Mouse (Mus musculus) kidney, adult 11 months (tissue): ENCODE measurements around the gene Nr2f2.

ENCODE experiments used
- DNase-seq: peaks from one replicate; pipeline ENCODE4 v3.0.0; 2022

Gene Nr2f2

GRCm38 (mm10) chr7:70331243-70332063, 35.1 kb downstream of the Nr2f2 start:
- peak; percentile 76 for DNase-seq

- no peak for DNase-seq
These were observed 35.7 kb downstream of the Nr2f2 start for GRCm38 (mm10) chr7:70330761-70331242.

GRCm38 (mm10) chr7:70330207-70330562, 36.4 kb downstream of the Nr2f2 start:
- DNase-seq: no peak

- no peak for DNase-seq
These were observed 36.9 kb downstream of the Nr2f2 start for GRCm38 (mm10) chr7:70329521-70330206.

- DNase-seq: no peak
These were observed 37.5 kb downstream of the Nr2f2 start for GRCm38 (mm10) chr7:70329037-70329516.

GRCm38 (mm10) chr7:70328206-70329036, 38.1 kb downstream of the Nr2f2 start:
- no peak for DNase-seq

GRCm38 (mm10) chr7:70327191-70327590, 39.3 kb downstream of the Nr2f2 start:
- DNase-seq: no peak

- no peak for DNase-seq
These were observed 40.1 kb downstream of the Nr2f2 start for GRCm38 (mm10) chr7:70326176-70327035.

GRCm38 (mm10) chr7:70325381-70325780, 41.2 kb downstream of the Nr2f2 start:
- peak; percentile 13 for DNase-seq

GRCm38 (mm10) chr7:70324541-70324940, 42.0 kb downstream of the Nr2f2 start:
- DNase-seq: no peak

GRCm38 (mm10) chr7:70324041-70324440, 42.5 kb downstream of the Nr2f2 start:
- DNase-seq: no peak

- no peak for DNase-seq
These were observed 60.8 kb downstream of the Nr2f2 start for GRCm38 (mm10) chr7:70305716-70306115.

- no peak for DNase-seq
These were observed 62.1 kb downstream of the Nr2f2 start for GRCm38 (mm10) chr7:70304426-70304825.
